Comparison of ENCODE assay signal across 50 mouse cellular contexts in the genomic region with DNA sequence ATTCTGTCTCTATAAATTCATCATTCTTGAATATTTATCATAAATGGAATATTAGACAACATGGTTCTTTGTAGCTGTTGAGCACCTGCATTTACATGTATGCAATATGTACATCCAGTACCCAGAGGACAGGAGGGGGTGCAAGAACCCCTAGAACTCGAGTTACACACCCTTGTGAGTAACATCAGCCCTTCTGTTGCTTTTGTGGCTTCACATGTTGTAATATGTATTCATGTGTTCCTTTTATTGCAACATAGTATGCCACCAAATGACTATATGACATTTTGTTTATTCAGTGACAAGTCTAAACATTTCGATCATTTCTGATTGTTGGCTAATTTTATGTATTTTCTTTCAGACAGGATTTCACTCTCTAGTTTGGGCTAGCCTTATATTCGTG. TPM values are rescaled to one million over a fixed set of nuclear protein-coding genes. Genes with fewer than 3 reads are reported as not detected.
"Had no signal": no experiment of that assay in that cellular context is flagged by ENCODE, and none has a peak within 500 bp of the region (broad histone marks: within the 10 kb centered on the region; RNA-seq: fewer than 3 reads in every experiment).

No protein-coding gene starts in this region.

- H3K9me3 ChIP-seq: heart, embryonic 10.5 days; heart, embryonic 12.5 days; heart, embryonic 13.5 days; heart, embryonic 15.5 days; hindbrain, embryonic 10.5 days; hindbrain, embryonic 12.5 days; hindbrain, embryonic 13.5 days; hindbrain, embryonic 15.5 days; intestine, embryonic 15.5 days; kidney, embryonic 15.5 days had no signal

- H3K9ac ChIP-seq: heart, embryonic 12.5 days; heart, embryonic 13.5 days; heart, embryonic 15.5 days; hindbrain, embryonic 12.5 days; hindbrain, embryonic 13.5 days; hindbrain, embryonic 15.5 days; intestine, embryonic 15.5 days; kidney, embryonic 15.5 days had no signal

- H3K27me3 ChIP-seq: heart, embryonic 12.5 days; heart, embryonic 13.5 days; heart, embryonic 15.5 days; hindbrain, embryonic 12.5 days; hindbrain, embryonic 13.5 days; hindbrain, embryonic 15.5 days; intestine, embryonic 15.5 days; kidney, embryonic 15.5 days had no signal

- DNase-seq: heart, postnatal 10 days; heart, postnatal 14 days; heart, postnatal 36 days; heart, postnatal 4 days; kidney, adult 11 months; kidney, adult 18-20 months; kidney, adult 2 months; kidney, adult 8-10 months; kidney, adult 9 months; kidney, postnatal 10 days; kidney, postnatal 14 days; kidney, postnatal 25 days; kidney, postnatal 36 days; kidney, postnatal 4 days; layer of hippocampus, adult 9-11 months; layer of hippocampus, postnatal 36 days had no signal

- H3K4me3 ChIP-seq: heart, embryonic 10.5 days; heart, embryonic 12.5 days; heart, embryonic 13.5 days; heart, embryonic 15.5 days; hindbrain, embryonic 10.5 days; hindbrain, embryonic 12.5 days; hindbrain, embryonic 13.5 days; hindbrain, embryonic 15.5 days; intestine, embryonic 15.5 days; kidney, embryonic 15.5 days; layer of hippocampus, adult 2 months had no signal

- H3K4me2 ChIP-seq: heart, embryonic 11.5 days; heart, embryonic 12.5 days; heart, embryonic 13.5 days; heart, embryonic 15.5 days; hindbrain, embryonic 12.5 days; hindbrain, embryonic 13.5 days; hindbrain, embryonic 15.5 days; intestine, embryonic 15.5 days; kidney, embryonic 15.5 days had no signal

- H3K4me1 ChIP-seq: heart, embryonic 10.5 days; heart, embryonic 12.5 days; heart, embryonic 13.5 days; heart, embryonic 15.5 days; hindbrain, embryonic 10.5 days; hindbrain, embryonic 12.5 days; hindbrain, embryonic 13.5 days; hindbrain, embryonic 15.5 days; intestine, embryonic 15.5 days; kidney, embryonic 15.5 days had no signal

- H3K36me3 ChIP-seq: hindbrain, embryonic 15.5 days; intestine, embryonic 15.5 days had no signal

- H3K27ac ChIP-seq: heart, embryonic 10.5 days; heart, embryonic 13.5 days; heart, embryonic 15.5 days; hindbrain, embryonic 10.5 days; hindbrain, embryonic 12.5 days; hindbrain, embryonic 13.5 days; hindbrain, embryonic 15.5 days; hindbrain, postnatal 0 days; intestine, embryonic 15.5 days; kidney, embryonic 15.5 days; kidney, postnatal 0 days; layer of hippocampus, adult 2 months had no signal

- ATAC-seq: hindbrain, embryonic 16.5 days; hindbrain, postnatal 0 days; inflammation-experienced regulatory T-cells, adult 6 months; intestine, embryonic 15.5 days; intestine, embryonic 16.5 days had no signal

RNA-seq across cellular contexts. Expression of a gene that starts 31.9 kb away (rescaled TPM):
- total RNA-seq: heart, adult 8-10 months; heart, postnatal 10 days; heart, postnatal 14 days; heart, postnatal 25 days; heart, postnatal 36 days; heart, postnatal 4 days; hematopoietic stem cell, adult 5-6 weeks; hindbrain, postnatal 0 days; layer of hippocampus, adult 18-20 months; layer of hippocampus, adult 2 months; layer of hippocampus, adult 8-10 months; layer of hippocampus, postnatal 10 days; layer of hippocampus, postnatal 14 days; layer of hippocampus, postnatal 25 days; layer of hippocampus, postnatal 36 days; left cerebral cortex, adult 18-20 months had no signal
- polyA plus RNA-seq: heart, embryonic 10.5 days; heart, embryonic 11.5 days; heart, embryonic 12.5 days; heart, embryonic 13.5 days; heart, embryonic 14.5 days; heart, embryonic 15.5 days; heart, embryonic 16.5 days; heart, postnatal 0 days; hindbrain, embryonic 10.5 days; hindbrain, embryonic 11.5 days; hindbrain, embryonic 12.5 days; hindbrain, embryonic 13.5 days; hindbrain, embryonic 15.5 days; hindbrain, embryonic 16.5 days; inflammation-experienced regulatory T-cells, adult 6 months; intestine, embryonic 14.5 days; intestine, embryonic 15.5 days; intestine, embryonic 16.5 days; kidney, adult 2 months; kidney, embryonic 14.5 days; kidney, embryonic 15.5 days; kidney, embryonic 16.5 days; kidney, postnatal 0 days; large intestine, adult 2 months had no signal
